Mouse (Mus musculus): ENCODE measurements at regions not wholly inside any gene's neighbourhood (a gene's known extent, or its start where the extent isn't known, plus 50 kb on each side); places are given as distances from the start of the nearest gene placed in this dataset.

GRCm38 (mm10) chr9:117870616-117871015 is 169.7 kb upstream of the Azi2 start:
- DNase-seq (ENCODE audit: low spot score in 2 of 2) = peak in 1 of 2 experiments; percentile 6

- DNase-seq (ENCODE audit: low spot score in 2 of 2) = no peak
Measured at GRCm38 (mm10) chr9:117863944-117864343, 176.4 kb upstream of the Azi2 start.

GRCm38 (mm10) chr9:117863318-117863717 is 177.0 kb upstream of the Azi2 start:
- DNase-seq (ENCODE audit: low spot score in 2 of 2) = no peak

- no peak for DNase-seq (ENCODE audit: low spot score in 2 of 2)
Measured at GRCm38 (mm10) chr9:117859580-117860045, 180.7 kb upstream of the Azi2 start.

GRCm38 (mm10) chr9:117843531-117843930 is 196.8 kb upstream of the Azi2 start:
- DNase-seq (ENCODE audit: low spot score in 2 of 2) = no peak

GRCm38 (mm10) chr9:117836696-117837380 is 203.5 kb upstream of the Azi2 start:
- DNase-seq (ENCODE audit: low spot score in 2 of 2) = no peak

GRCm38 (mm10) chr9:117833586-117833985 is 203.9 kb upstream of the Rbms3 start:
- no peak for DNase-seq (ENCODE audit: low spot score in 2 of 2)

GRCm38 (mm10) chr9:117814661-117815060 is 184.9 kb upstream of the Rbms3 start:
- no peak for DNase-seq (ENCODE audit: low spot score in 2 of 2)

GRCm38 (mm10) chr9:117813216-117813615 is 183.5 kb upstream of the Rbms3 start:
- DNase-seq (ENCODE audit: low spot score in 2 of 2) = no peak

GRCm38 (mm10) chr9:117805812-117806211 is 176.1 kb upstream of the Rbms3 start:
- DNase-seq (ENCODE audit: low spot score in 2 of 2) = no peak

- DNase-seq (ENCODE audit: low spot score in 2 of 2) = no peak
Measured at GRCm38 (mm10) chr9:117784186-117784591, 154.5 kb upstream of the Rbms3 start.

- DNase-seq (ENCODE audit: low spot score in 2 of 2) = no peak
Measured at GRCm38 (mm10) chr9:117754651-117755050, 124.9 kb upstream of the Rbms3 start.

GRCm38 (mm10) chr9:117753466-117753865 is 123.8 kb upstream of the Rbms3 start:
- no peak for DNase-seq (ENCODE audit: low spot score in 2 of 2)

GRCm38 (mm10) chr9:117744906-117745305 is 115.2 kb upstream of the Rbms3 start:
- no peak for DNase-seq (ENCODE audit: low spot score in 2 of 2)

GRCm38 (mm10) chr9:117729366-117729765 is 99.7 kb upstream of the Rbms3 start:
- no peak for DNase-seq (ENCODE audit: low spot score in 2 of 2)

GRCm38 (mm10) chr9:117720161-117720598 is 90.5 kb upstream of the Rbms3 start:
- DNase-seq (ENCODE audit: low spot score in 2 of 2) = no peak

- DNase-seq (ENCODE audit: low spot score in 2 of 2) = no peak
Measured at GRCm38 (mm10) chr9:117717346-117717745, 87.6 kb upstream of the Rbms3 start.

GRCm38 (mm10) chr9:117716476-117716875 is 86.8 kb upstream of the Rbms3 start:
- DNase-seq (ENCODE audit: low spot score in 2 of 2) = no peak

GRCm38 (mm10) chr9:117714741-117715675 is 85.3 kb upstream of the Rbms3 start:
- DNase-seq (ENCODE audit: low spot score in 2 of 2) = no peak

GRCm38 (mm10) chr9:117713121-117713520 is 83.4 kb upstream of the Rbms3 start:
- DNase-seq (ENCODE audit: low spot score in 2 of 2) = no peak

GRCm38 (mm10) chr9:117711793-117712192 is 82.1 kb upstream of the Rbms3 start:
- no peak for DNase-seq (ENCODE audit: low spot score in 2 of 2)

- no peak for DNase-seq (ENCODE audit: low spot score in 2 of 2)
Measured at GRCm38 (mm10) chr9:117710966-117711365, 81.3 kb upstream of the Rbms3 start.

All from layer of hippocampus, postnatal 14 days (tissue).